Mouse (Mus musculus) forebrain, embryonic 15.5 days (tissue): ENCODE data around the gene Il18. TPM values are rescaled to one million over a fixed set of nuclear protein-coding genes. Genes with fewer than 3 reads are reported as not detected.

Experiments used
- ATAC-seq: fragments of 200-750 bp; cut with Nextera tagmentation; replicated peaks from 2 replicates; pipeline ENCODE4 v1.8.0; 2017; ENCODE audit warnings: mild to moderate bottlenecking, moderate TSS enrichment, moderate library complexity
- H3K27ac ChIP-seq: fragments of 300-500 bp; sonication (generic); replicated peaks from 2 replicates; pipeline ENCODE4 v1.5.1; 2015; ENCODE audit warnings: mild to moderate bottlenecking, inconsistent platforms
- H3K27me3 ChIP-seq: fragments of 300-500 bp; sonication (generic); 2 replicates; pipeline ENCODE4 v1.6.1; 2015; ENCODE audit warnings: inconsistent platforms
- H3K36me3 ChIP-seq: fragments of 300-500 bp; sonication (generic); 2 replicates; pipeline ENCODE4 v1.6.1; 2015; ENCODE audit warnings: mild to moderate bottlenecking, inconsistent platforms
- H3K4me1 ChIP-seq: fragments of 300-500 bp; sonication (generic); 2 replicates; pipeline ENCODE4 v1.6.1; 2015; ENCODE audit warnings: inconsistent platforms
- H3K4me2 ChIP-seq: fragments of 300-500 bp; sonication (generic); replicated peaks from 2 replicates; pipeline ENCODE4 v1.6.1; 2015; ENCODE audit warnings: mild to moderate bottlenecking, inconsistent platforms
- H3K4me3 ChIP-seq: fragments of 300-500 bp; sonication (generic); 2 replicates; pipeline ENCODE4 v1.5.1; 2015; ENCODE audit warnings: mild to moderate bottlenecking, inconsistent platforms
- H3K9ac ChIP-seq: fragments of 300-500 bp; sonication (generic); replicated peaks from 2 replicates; pipeline ENCODE4 v1.6.1; 2015; ENCODE audit warnings: mild to moderate bottlenecking, inconsistent platforms
- H3K9me3 ChIP-seq: fragments of 300-500 bp; sonication (generic); 2 replicates; pipeline ENCODE4 v1.6.1; 2016; ENCODE audit warnings: inconsistent platforms
- WGBS: fragments of 180-500 bp; shearing (Covaris S2); methylation state at CpG from one replicate; pipeline ENCODE4 v1.1.7; 2015; ENCODE audit warnings: mixed read lengths; 5-methylcytosine and 5-hydroxymethylcytosine counted together
- polyA plus RNA-seq: library from polyadenylated mRNA; unstranded; fragments of >200 nt; fragmentation: Nextera tagmentation; extraction: Ambion mirVana; gene quantifications from 2 replicates; pipeline ENCODE4 v1.2.1, GENCODE M21; 2015

Gene Il18
- polyA plus RNA-seq, 1 experiment from 2014 or later = 16.5 TPM

- 91% methylated on average over 9 of the region's 9 CpGs for WGBS
- Histone ChIP-seq H3K9ac (no peak overlapping the region), H3K4me2 (no peak overlapping the region), H3K27me3 (no peaks in the 10 kb centered on the region), H3K9me3 (no peaks in the 10 kb centered on the region), H3K4me1 (no peaks in the 10 kb centered on the region), H3K27ac (no peak overlapping the region), H3K4me3 (no peak overlapping the region), H3K36me3 (peaks cover 31% of the 10 kb centered on the region)
- ATAC-seq = no peak
These were observed 38.3 kb downstream of the Il18 start for GRCm38 (mm10) chr9:50592955-50593354.

DNA sequence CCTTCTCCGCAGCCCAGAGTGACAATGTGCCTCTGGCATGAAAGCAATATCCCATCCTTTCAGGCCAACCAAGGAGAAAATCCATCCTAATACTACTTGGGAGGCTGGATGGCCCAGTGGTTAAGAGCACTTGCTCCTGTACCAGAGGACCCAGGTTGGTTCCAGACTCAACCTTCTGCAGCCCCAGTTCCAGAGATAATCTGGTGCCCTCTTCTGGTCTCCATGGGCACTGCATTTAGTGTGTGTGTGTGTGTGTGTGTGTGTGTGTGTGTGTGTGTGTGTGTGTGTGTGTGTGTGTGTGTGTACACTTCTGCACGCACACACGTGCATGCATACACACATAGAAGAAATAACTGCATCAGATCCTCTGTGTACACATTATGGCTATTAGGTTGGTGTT is 38.9 kb downstream of the Il18 start:
- Histone ChIP-seq H3K27ac (no peak overlapping the region), H3K27me3 (no peaks in the 10 kb centered on the region)
- 72% methylated on average over 3 of the region's 3 CpGs for WGBS

GRCm38 (mm10) chr9:50594794-50595417 is 40.3 kb downstream of the Il18 start:
- WGBS = 81% methylated on average over 12 of the region's 12 CpGs
- H3K27ac ChIP-seq = no peak overlapping the region
- no peaks in the 10 kb centered on the region for H3K27me3 ChIP-seq
- ATAC-seq = no peak
- H3K9ac ChIP-seq = no peak overlapping the region
- peaks cover 49% of the 10 kb centered on the region for H3K36me3 ChIP-seq
- H3K4me3 ChIP-seq = no peak overlapping the region
- H3K9me3 ChIP-seq = no peaks in the 10 kb centered on the region
- H3K4me2 ChIP-seq = no peak overlapping the region
- H3K4me1 ChIP-seq = no peaks in the 10 kb centered on the region

More for the DNA sequence above, 38.9 kb downstream of the Il18 start:
- no peak overlapping the region for H3K9ac ChIP-seq
- H3K4me1 ChIP-seq = no peaks in the 10 kb centered on the region
- no peak for ATAC-seq
- no peak overlapping the region for H3K4me3 ChIP-seq
- H3K4me2 ChIP-seq = no peak overlapping the region
- H3K9me3 ChIP-seq = no peaks in the 10 kb centered on the region
- peaks cover 37% of the 10 kb centered on the region for H3K36me3 ChIP-seq

DNA sequence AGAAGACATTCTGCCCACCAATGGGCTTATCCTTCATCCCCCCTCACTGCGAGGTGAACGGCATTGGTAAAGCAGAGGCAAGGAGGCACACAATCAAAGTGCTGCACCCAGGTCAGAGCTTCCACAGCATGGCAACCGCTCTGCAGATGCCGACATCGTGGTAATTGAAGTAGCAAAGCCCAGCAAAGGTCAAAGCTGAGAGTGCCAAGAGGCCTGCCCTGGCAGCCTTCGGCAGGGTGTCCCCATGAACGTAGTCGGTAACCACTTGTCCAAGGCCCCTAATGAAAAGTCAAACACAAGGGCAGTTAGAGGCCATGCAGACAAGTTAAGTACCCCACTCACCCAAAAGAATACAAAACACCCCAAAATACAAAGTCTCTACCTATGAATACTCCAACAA is 42.3 kb downstream of the Il18 start:
- H3K4me2 ChIP-seq = no peak overlapping the region
- no peak overlapping the region for H3K4me3 ChIP-seq
- H3K9me3 ChIP-seq = no peaks in the 10 kb centered on the region
- peaks cover 56% of the 10 kb centered on the region for H3K36me3 ChIP-seq
- WGBS = 97% methylated on average over 8 of the region's 8 CpGs
- H3K4me1 ChIP-seq = peaks cover 4% of the 10 kb centered on the region
- no peak overlapping the region for H3K27ac ChIP-seq
- no peak overlapping the region for H3K9ac ChIP-seq
- H3K27me3 ChIP-seq = no peaks in the 10 kb centered on the region
- ATAC-seq = no peak

DNA sequence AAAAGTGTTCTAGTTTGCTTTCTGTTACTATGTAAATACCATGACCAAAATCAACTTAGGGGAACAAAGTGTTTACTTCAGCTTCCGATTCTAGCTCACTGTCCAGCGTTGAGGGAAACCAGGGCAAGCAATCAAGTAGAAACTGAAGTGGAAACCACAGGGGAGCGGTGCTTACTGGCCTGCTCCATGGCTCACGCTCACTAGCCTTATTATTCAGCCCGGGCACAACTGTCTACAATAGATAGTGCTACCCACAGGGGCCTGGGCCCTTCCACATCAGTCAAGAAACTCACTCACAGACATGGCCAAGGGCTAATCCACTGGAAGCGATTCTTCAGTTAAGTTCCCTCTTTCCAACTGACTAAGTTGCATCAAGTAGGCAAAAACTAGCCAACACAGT is 46.9 kb downstream of the Il18 start:
- no peak overlapping the region for H3K27ac ChIP-seq
- no peaks in the 10 kb centered on the region for H3K9me3 ChIP-seq
- H3K9ac ChIP-seq = no peak overlapping the region
- H3K4me1 ChIP-seq = peaks cover 32% of the 10 kb centered on the region
- no peak for ATAC-seq
- H3K36me3 ChIP-seq = peaks cover 51% of the 10 kb centered on the region
- WGBS = 90% methylated on average over 6 of the region's 6 CpGs
- no peaks in the 10 kb centered on the region for H3K27me3 ChIP-seq
- H3K4me2 ChIP-seq = no peak overlapping the region
- H3K4me3 ChIP-seq = no peak overlapping the region

- peak overlapping the region; percentile 93 for H3K4me3 ChIP-seq
- no peak overlapping the region for H3K9ac ChIP-seq
- ATAC-seq = no peak
- no peak overlapping the region for H3K27ac ChIP-seq
- no peaks in the 10 kb centered on the region for H3K9me3 ChIP-seq
- H3K36me3 ChIP-seq = peaks cover 49% of the 10 kb centered on the region
- H3K4me1 ChIP-seq = peaks cover 32% of the 10 kb centered on the region
- WGBS = 90% methylated on average over 7 of the region's 7 CpGs
- H3K27me3 ChIP-seq = no peaks in the 10 kb centered on the region
- H3K4me2 ChIP-seq = peak overlapping the region; percentile 86
These were observed 47.6 kb downstream of the Il18 start for GRCm38 (mm10) chr9:50602055-50602845.

DNA sequence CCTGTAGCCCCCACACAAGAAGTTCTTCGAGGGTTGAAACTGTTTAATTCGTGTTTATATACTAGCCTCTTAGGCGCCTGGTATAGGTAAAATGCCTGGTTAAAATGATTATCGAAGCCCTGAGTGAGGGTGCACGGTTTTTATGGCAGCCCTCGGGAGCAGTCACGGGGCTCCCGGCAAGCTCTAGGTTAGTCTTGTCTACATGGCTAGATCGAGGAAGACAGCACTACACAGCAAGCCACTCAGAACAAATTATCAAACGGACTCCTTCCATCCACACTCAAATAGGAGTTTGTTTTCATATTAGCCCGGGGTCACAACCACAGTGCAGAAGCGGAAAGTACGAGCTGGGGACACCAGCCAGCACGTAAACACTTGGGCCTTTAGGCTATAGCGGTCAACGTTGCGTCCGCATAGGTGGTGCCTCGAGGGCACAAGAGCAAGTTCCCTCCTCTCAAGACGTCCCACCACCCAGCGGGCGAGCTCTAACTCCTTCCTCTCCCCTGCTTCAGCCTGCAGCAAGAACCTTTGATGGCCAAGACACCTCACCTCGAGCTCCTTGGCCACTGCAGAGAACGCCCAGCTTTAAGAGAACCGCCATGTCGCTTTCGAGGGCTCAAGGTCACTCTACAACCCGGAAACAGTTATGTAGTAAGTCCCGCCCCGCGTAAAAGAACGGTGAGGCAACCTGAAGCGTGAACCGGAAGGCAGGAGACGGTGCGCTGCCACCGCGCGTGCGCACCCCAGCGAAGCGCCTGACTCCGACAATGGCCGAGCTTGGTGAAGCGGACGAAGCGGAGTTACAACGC is 48.8 kb downstream of the Il18 start, which contains the start of the genes Sdhd and Timm8b:
TSS of gene Sdhd (minus strand) at position 624 of the 809 bp plus-strand sequence.
TSS of gene Timm8b (plus strand) at position 722 of the 809 bp plus-strand sequence.
- peaks cover 32% of the 10 kb centered on the region for H3K4me1 ChIP-seq
- peaks cover 49% of the 10 kb centered on the region for H3K36me3 ChIP-seq
- no peaks in the 10 kb centered on the region for H3K27me3 ChIP-seq
- H3K4me2 ChIP-seq = peak within 1 kb of the TSS; percentile 86
- peak within 1 kb of the TSS; percentile 90 for H3K9ac ChIP-seq
- H3K27ac ChIP-seq = peak within 1 kb of the TSS; percentile 84
- WGBS = 1% methylated on average over 48 of the region's 48 CpGs
- ATAC-seq = peak; percentile 99
- peak within 1 kb of the TSS; percentile 93 for H3K4me3 ChIP-seq
- no peaks in the 10 kb centered on the region for H3K9me3 ChIP-seq

GRCm38 (mm10) chr9:50603998-50604324 is 49.3 kb downstream of the Il18 start:
- peak overlapping the region; percentile 90 for H3K9ac ChIP-seq
- H3K4me2 ChIP-seq = peak overlapping the region; percentile 86
- WGBS = under 1% methylated on average over 24 of the region's 24 CpGs
- H3K27me3 ChIP-seq = no peaks in the 10 kb centered on the region
- H3K4me3 ChIP-seq = peak overlapping the region; percentile 93
- peaks cover 48% of the 10 kb centered on the region for H3K36me3 ChIP-seq
- no peaks in the 10 kb centered on the region for H3K9me3 ChIP-seq
- peak overlapping the region; percentile 84 for H3K27ac ChIP-seq
- ATAC-seq = peak; percentile 91
- H3K4me1 ChIP-seq = peaks cover 32% of the 10 kb centered on the region

DNA sequence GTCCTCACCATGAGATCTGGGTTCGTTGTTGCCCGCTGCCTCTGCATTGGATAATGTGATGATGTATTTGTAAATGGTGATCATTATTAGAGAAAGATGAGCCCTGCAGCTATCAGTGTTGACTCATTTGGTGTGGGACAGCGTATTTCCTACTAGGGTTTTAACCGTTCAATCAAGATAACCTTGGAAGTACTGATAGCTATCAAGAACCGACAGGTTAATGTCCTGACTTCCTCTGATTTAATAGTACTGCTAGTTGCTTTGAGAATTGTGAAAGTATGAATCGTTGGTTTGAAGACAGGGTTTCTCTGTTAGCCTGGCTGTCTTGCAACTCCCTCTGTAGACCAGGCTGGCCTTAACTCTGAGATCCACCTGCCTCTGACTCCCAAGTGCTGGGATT is 49.7 kb downstream of the Il18 start:
- Histone ChIP-seq H3K4me1 (peaks cover 32% of the 10 kb centered on the region), H3K9ac (peak overlapping the region; percentile 90), H3K27ac (peak overlapping the region; percentile 84), H3K9me3 (no peaks in the 10 kb centered on the region), H3K4me3 (peak overlapping the region; percentile 93), H3K27me3 (no peaks in the 10 kb centered on the region), H3K36me3 (peaks cover 47% of the 10 kb centered on the region), H3K4me2 (peak overlapping the region; percentile 86)
- WGBS = 6% methylated on average over 6 of the region's 6 CpGs
- no peak; the same call in 1 of the 2 replicates for ATAC-seq

- WGBS = 93% methylated on average over 4 of the region's 4 CpGs
- Histone ChIP-seq H3K27ac (no peak overlapping the region), H3K27me3 (no peaks in the 10 kb centered on the region), H3K9ac (no peak overlapping the region), H3K36me3 (peaks cover 69% of the 10 kb centered on the region), H3K9me3 (no peaks in the 10 kb centered on the region), H3K4me2 (no peak overlapping the region), H3K4me3 (no peak overlapping the region), H3K4me1 (peaks cover 14% of the 10 kb centered on the region)
- ATAC-seq = no peak
These were observed 57.5 kb downstream of the Il18 start for GRCm38 (mm10) chr9:50612115-50612514.

DNA sequence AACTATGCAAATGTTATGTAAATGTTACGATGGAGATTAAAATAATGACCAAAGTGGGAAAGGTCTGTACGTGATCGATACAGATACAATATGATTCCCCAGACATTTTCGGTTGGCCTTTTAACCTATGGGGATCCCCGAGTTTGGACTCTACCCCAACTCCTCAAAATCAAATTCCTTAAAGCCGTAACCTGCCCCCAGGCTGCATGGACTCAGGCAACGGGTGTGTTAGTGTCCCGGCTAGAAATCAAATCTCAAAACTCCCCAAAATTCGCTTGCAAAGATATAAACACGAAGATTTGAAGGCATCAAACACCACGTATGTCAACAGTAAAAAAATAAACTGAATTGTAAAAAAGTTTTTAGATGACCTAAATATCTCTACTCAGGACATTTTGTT is 61.5 kb downstream of the Il18 start:
- Histone ChIP-seq H3K27ac (no peak overlapping the region; the same call in 1 of the 2 replicates), H3K9me3 (no peaks in the 10 kb centered on the region), H3K9ac (peak overlapping the region; percentile 77), H3K4me2 (peak overlapping the region; percentile 90), H3K4me1 (peaks cover 14% of the 10 kb centered on the region), H3K4me3 (peak overlapping the region; percentile 97), H3K36me3 (peaks cover 37% of the 10 kb centered on the region), H3K27me3 (no peaks in the 10 kb centered on the region)
- 40% methylated on average over 11 of the region's 11 CpGs for WGBS
- ATAC-seq = no peak
